Comparison of ENCODE assay signal across 17 mouse cellular contexts in the genomic region with DNA sequence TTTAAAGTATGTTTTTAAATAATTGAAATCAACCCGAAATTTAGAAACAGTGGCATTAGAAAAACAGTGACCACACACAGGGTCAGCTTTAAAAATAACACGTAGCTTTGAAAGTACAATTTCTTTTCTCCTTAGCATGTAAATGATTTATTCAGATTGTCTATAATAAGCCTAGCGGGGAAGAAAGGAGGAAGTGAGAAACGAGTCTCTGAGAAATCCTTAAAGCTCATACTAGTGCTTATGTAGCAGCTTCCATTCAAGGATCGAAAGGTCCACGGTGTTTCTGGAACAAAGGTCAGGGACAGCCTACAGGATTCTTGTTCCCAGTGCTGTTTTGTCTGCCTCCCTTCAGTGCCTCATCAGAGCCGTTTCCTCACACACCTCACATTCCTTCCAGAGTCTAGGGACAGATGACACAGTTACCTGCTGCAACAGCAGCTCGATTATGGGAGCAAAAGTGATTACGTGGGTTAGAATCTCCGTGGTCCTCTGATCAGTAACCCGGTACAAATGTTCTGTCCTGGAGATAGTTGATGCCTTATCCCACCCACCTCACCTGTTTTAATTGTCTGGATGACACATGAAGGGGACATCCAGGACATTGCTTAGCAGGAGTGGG. TPM values are rescaled to one million over a fixed set of nuclear protein-coding genes. Genes with fewer than 3 reads are reported as not detected.
DNase-seq lines count a peak whose midpoint lies in the region; ATAC-seq and TF ChIP-seq lines count a peak whose summit lies in the region.
"Had no signal": no experiment of that assay in that cellular context is flagged by ENCODE, and none has a peak within 500 bp of the region (broad histone marks: within the 10 kb centered on the region; RNA-seq: fewer than 3 reads in every experiment).

No protein-coding gene starts in this region.

- H3K4me3 ChIP-seq in heart, embryonic 10.5 days, result no peak overlapping the region
- H3K4me3 ChIP-seq in heart, embryonic 11.5 days (ENCODE audit: low read depth, low read length), result no peak overlapping the region
- peak overlapping the region; percentile 44; the same call in 1 of the 2 replicates for H3K4me3 ChIP-seq in spleen, adult 2 months (ENCODE audit: extremely low read depth, insufficient read depth, insufficient read length)
- H3K4me3 ChIP-seq in intestine, embryonic 16.5 days (ENCODE audit: low read length), result no peak overlapping the region
- H3K4me3 ChIP-seq: forebrain, embryonic 15.5 days; left cerebral cortex, adult 2 months had no signal

- TF ChIP-seq CTCF in spleen, adult 2 months (IDR thresholded peaks at IDR 0.05; ENCODE audit: extremely low read depth, insufficient read depth, insufficient read length, insufficient replicate concordance), result no peak

- H3K27ac ChIP-seq in heart, embryonic 10.5 days, result 0 out of 2 replicates have a peak overlapping the region, but pooled peaks have one; percentile 13
- no peak overlapping the region for H3K27ac ChIP-seq in heart, embryonic 11.5 days (ENCODE audit: low read depth, low read length)
- peak overlapping the region; percentile 84 for H3K27ac ChIP-seq in spleen, adult 2 months (ENCODE audit: insufficient read depth, low read length)
- H3K27ac ChIP-seq in intestine, embryonic 16.5 days (ENCODE audit: low read length), result peak overlapping the region; percentile 61
- H3K27ac ChIP-seq: forebrain, embryonic 15.5 days; hindbrain, postnatal 0 days; left cerebral cortex, adult 2 months had no signal

- peaks cover 11% of the 10 kb centered on the region; the same call in 1 of the 2 replicates for H3K36me3 ChIP-seq in heart, embryonic 10.5 days
- H3K36me3 ChIP-seq in heart, embryonic 11.5 days (ENCODE audit: control insufficient read depth, insufficient read depth, low read length), result 0 out of 2 replicates have a peak, but pooled peaks cover 3% of the 10 kb centered on the region
- 0 out of 2 replicates have a peak, but pooled peaks cover 1% of the 10 kb centered on the region for H3K36me3 ChIP-seq in spleen, adult 2 months (ENCODE audit: control insufficient read depth, insufficient read depth, low read length)
- H3K36me3 ChIP-seq in intestine, embryonic 16.5 days (ENCODE audit: control insufficient read depth, insufficient read depth, low read length), result no peaks in the 10 kb centered on the region
- no peaks in the 10 kb centered on the region; the same call in 1 of the 2 replicates for H3K36me3 ChIP-seq in splenic B cell, adult 2 months (ENCODE audit: control insufficient read depth, insufficient read depth, low read length, poor library complexity, severe bottlenecking)
- H3K36me3 ChIP-seq: forebrain, embryonic 15.5 days had no signal

- peaks cover 55% of the 10 kb centered on the region for H3K4me1 ChIP-seq in heart, embryonic 10.5 days
- peaks cover 44% of the 10 kb centered on the region for H3K4me1 ChIP-seq in heart, embryonic 11.5 days (ENCODE audit: control insufficient read depth, insufficient read depth, low read length)
- peaks cover 34% of the 10 kb centered on the region; the same call in 1 of the 2 replicates for H3K4me1 ChIP-seq in spleen, adult 2 months (ENCODE audit: control insufficient read depth, insufficient read depth, insufficient read length)
- H3K4me1 ChIP-seq in intestine, embryonic 16.5 days (ENCODE audit: control insufficient read depth, insufficient read depth, low read length), result peaks cover 30% of the 10 kb centered on the region
- H3K4me1 ChIP-seq: forebrain, embryonic 15.5 days had no signal

- H3K9me3 ChIP-seq in heart, embryonic 10.5 days, result no peaks in the 10 kb centered on the region
- no peaks in the 10 kb centered on the region for H3K9me3 ChIP-seq in heart, embryonic 11.5 days (replicated peaks; ENCODE audit: control insufficient read depth, low read length)
- no peaks in the 10 kb centered on the region for H3K9me3 ChIP-seq in intestine, embryonic 16.5 days (ENCODE audit: control insufficient read depth, low read length)
- H3K9me3 ChIP-seq: forebrain, embryonic 15.5 days had no signal

- no peak for DNase-seq in heart, embryonic 10.5 days (ENCODE audit: low spot score)
- DNase-seq in spleen, adult 2 months (ENCODE audit: low read depth in 1 of 2, low spot score in 2 of 2), result no peak
- DNase-seq in spleen, adult 12 weeks (ENCODE audit: low spot score), result no peak
- peak; percentile 67 for DNase-seq in splenic B cell, adult 2 months (ENCODE audit: low read depth, low spot score)
- DNase-seq in urinary bladder, postnatal 36 days (ENCODE audit: low spot score in 2 of 2), result no peak
- no peak for DNase-seq in left cerebral cortex, adult 18-20 months (ENCODE audit: low spot score in 2 of 2)
- DNase-seq: embryo, embryonic 11 days; kidney, postnatal 25 days; left cerebral cortex, postnatal 4 days; liver, postnatal 0 days; lung, postnatal 10 days; right cerebral cortex, adult 18-20 months had no signal

- 62% methylated on average over 11 of the region's 11 CpGs for WGBS in heart, embryonic 10.5 days
- WGBS in heart, embryonic 11.5 days (ENCODE audit: insufficient replicate concordance), result 57% methylated on average over 11 of the region's 11 CpGs
- WGBS in spleen, adult 2 months, result 22% methylated on average over 11 of the region's 11 CpGs
- WGBS in intestine, embryonic 16.5 days, result 46% methylated on average over 11 of the region's 11 CpGs

- no peak overlapping the region for H3K4me2 ChIP-seq in heart, embryonic 11.5 days
- peak overlapping the region; percentile 23; the same call in 1 of the 2 replicates for H3K4me2 ChIP-seq in intestine, embryonic 16.5 days (ENCODE audit: low read depth, low read length)
- H3K4me2 ChIP-seq: forebrain, embryonic 15.5 days had no signal

- TF ChIP-seq POLR2A in spleen, adult 2 months (IDR thresholded peaks at IDR 0.05; ENCODE audit: low read depth, low read length), result no peak

- ATAC-seq in heart, embryonic 11.5 days (replicated peaks; ENCODE audit: insufficient number of reproducible peaks, low FRiP score, low TSS enrichment), result no peak
- peak; percentile 43 for ATAC-seq in intestine, embryonic 16.5 days
- ATAC-seq: forebrain, embryonic 15.5 days; hindbrain, postnatal 0 days; liver, postnatal 0 days had no signal

- H3K9ac ChIP-seq in heart, embryonic 11.5 days (ENCODE audit: low read depth, low read length), result no peak overlapping the region
- H3K9ac ChIP-seq in intestine, embryonic 16.5 days (ENCODE audit: low read depth, low read length), result no peak overlapping the region
- H3K9ac ChIP-seq: forebrain, embryonic 15.5 days; liver, postnatal 0 days had no signal

- H3K27me3 ChIP-seq in heart, embryonic 10.5 days (ENCODE audit: insufficient read depth, poor library complexity, severe bottlenecking), result no peaks in the 10 kb centered on the region
- no peaks in the 10 kb centered on the region for H3K27me3 ChIP-seq in heart, embryonic 11.5 days (ENCODE audit: control insufficient read depth, insufficient read depth, low read length)
- H3K27me3 ChIP-seq in spleen, adult 2 months (ENCODE audit: control insufficient read depth, insufficient read depth, low read length), result no peaks in the 10 kb centered on the region
- H3K27me3 ChIP-seq in intestine, embryonic 16.5 days (replicated peaks; ENCODE audit: control insufficient read depth, insufficient read depth, low read length), result no peaks in the 10 kb centered on the region
- no peaks in the 10 kb centered on the region for H3K27me3 ChIP-seq in splenic B cell, adult 2 months (ENCODE audit: control insufficient read depth, insufficient read depth, low read length, poor library complexity, severe bottlenecking)
- H3K27me3 ChIP-seq: forebrain, embryonic 15.5 days had no signal

RNA-seq across cellular contexts. Expression of a gene that starts 17.5 kb away (rescaled TPM):
- polyA plus RNA-seq in heart, embryonic 10.5 days (2016; fragmentation: Nextera tagmentation; extraction: Ambion mirVana), result 58.0 and 93.6 TPM in 2 replicates
- polyA plus RNA-seq in heart, embryonic 11.5 days (2014; fragmentation: Nextera tagmentation; extraction: Ambion mirVana), result 106 and 114 TPM in 2 replicates
- 43.4 and 54.7 TPM in 2 replicates for polyA plus RNA-seq in spleen, adult 2 months (2012; rRNA removed)
- 37.6 and 40.3 TPM in 2 replicates for polyA plus RNA-seq in intestine, embryonic 16.5 days (2015; fragmentation: Nextera tagmentation; extraction: Ambion mirVana)
- total RNA-seq in left cerebral cortex, adult 18-20 months (2021), result 100 to 1,000 TPM; 184 to 189 TPM
